Mouse (Mus musculus) intestine, embryonic 15.5 days (tissue): ENCODE data around the gene Cbx7. TPM values are rescaled to one million over a fixed set of nuclear protein-coding genes. Genes with fewer than 3 reads are reported as not detected.

Source experiments
- ATAC-seq: fragments of 200-750 bp; cut with Nextera tagmentation; 2 replicates; pipeline ENCODE4 v1.8.0; 2017; ENCODE audit warnings: moderate TSS enrichment, moderate library complexity
- H3K27ac ChIP-seq: fragments of 300-500 bp; sonication (generic); 2 replicates; pipeline ENCODE4 v1.5.1; 2015; ENCODE audit warnings: mild to moderate bottlenecking, inconsistent platforms
- H3K27me3 ChIP-seq: fragments of 300-500 bp; sonication (generic); replicated peaks from 2 replicates; pipeline ENCODE4 v1.6.1; 2015; ENCODE audit warnings: inconsistent platforms
- H3K36me3 ChIP-seq: fragments of 300-500 bp; sonication (generic); 2 replicates; pipeline ENCODE4 v1.6.1; 2015; ENCODE audit warnings: inconsistent platforms
- H3K4me1 ChIP-seq: fragments of 300-500 bp; sonication (generic); replicated peaks from 2 replicates; pipeline ENCODE4 v1.6.1; 2015; ENCODE audit warnings: inconsistent platforms
- H3K4me2 ChIP-seq: fragments of 300-500 bp; sonication (generic); replicated peaks from 2 replicates; pipeline ENCODE4 v1.6.1; 2015; ENCODE audit warnings: mild to moderate bottlenecking, inconsistent platforms
- H3K4me3 ChIP-seq: fragments of 300-500 bp; sonication (generic); replicated peaks from 2 replicates; pipeline ENCODE4 v1.5.1; 2015; ENCODE audit warnings: inconsistent platforms
- H3K9ac ChIP-seq: fragments of 300-500 bp; sonication (generic); 2 replicates; pipeline ENCODE4 v1.6.1; 2015; ENCODE audit warnings: inconsistent platforms
- H3K9me3 ChIP-seq: fragments of 300-500 bp; sonication (generic); 2 replicates; pipeline ENCODE4 v1.6.1; 2016; ENCODE audit warnings: inconsistent platforms
- WGBS: fragments of 180-500 bp; shearing (Covaris S2); methylation state at CpG from one replicate; pipeline ENCODE4 v1.1.7; 2015; 5-methylcytosine and 5-hydroxymethylcytosine counted together
- polyA plus RNA-seq: library from polyadenylated mRNA; unstranded; fragments of >200 nt; fragmentation: Nextera tagmentation; extraction: Ambion mirVana; gene quantifications from 2 replicates; pipeline ENCODE4 v1.2.1, GENCODE M21; 2015

The Cbx7 gene
- polyA plus RNA-seq, 1 experiment from 2014 or later = 4.6 TPM

DNA sequence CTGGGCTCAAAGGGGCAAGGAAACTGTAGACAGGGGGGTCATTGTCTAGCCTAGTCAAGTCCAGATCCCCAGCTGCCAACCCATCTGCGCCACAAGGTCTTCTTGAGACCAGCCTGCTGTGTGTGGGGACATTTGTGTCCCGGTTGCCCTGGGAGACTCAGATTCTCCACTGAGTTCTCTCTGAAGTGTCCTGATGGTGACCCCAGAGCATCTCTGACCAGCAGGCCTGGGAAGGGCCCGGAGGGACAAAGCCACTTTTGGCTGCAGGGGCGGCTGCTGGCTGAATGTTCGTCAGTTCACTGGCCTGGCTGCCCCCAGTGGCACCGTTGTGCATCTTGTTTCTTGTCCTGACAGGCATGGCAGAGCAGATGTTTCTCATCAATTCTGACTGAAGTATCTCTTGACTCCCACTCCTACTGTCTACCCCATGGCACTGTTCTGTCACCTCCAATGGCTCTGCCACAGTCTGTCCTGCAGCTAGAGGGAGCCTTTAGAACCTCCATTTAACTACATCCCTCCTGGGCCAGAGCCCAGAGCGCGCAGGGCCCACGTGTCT, 9.5 kb downstream of the Cbx7 start:
- H3K36me3 ChIP-seq = no peaks in the 10 kb centered on the region
- no peak overlapping the region for H3K4me2 ChIP-seq
- WGBS = 64% methylated on average over 9 of the region's 9 CpGs
- H3K27ac ChIP-seq = no peak overlapping the region
- H3K4me3 ChIP-seq = no peak overlapping the region
- H3K27me3 ChIP-seq = no peaks in the 10 kb centered on the region
- peak; percentile 51 for ATAC-seq
- H3K9ac ChIP-seq = no peak overlapping the region
- no peaks in the 10 kb centered on the region for H3K9me3 ChIP-seq
- no peaks in the 10 kb centered on the region for H3K4me1 ChIP-seq

DNA sequence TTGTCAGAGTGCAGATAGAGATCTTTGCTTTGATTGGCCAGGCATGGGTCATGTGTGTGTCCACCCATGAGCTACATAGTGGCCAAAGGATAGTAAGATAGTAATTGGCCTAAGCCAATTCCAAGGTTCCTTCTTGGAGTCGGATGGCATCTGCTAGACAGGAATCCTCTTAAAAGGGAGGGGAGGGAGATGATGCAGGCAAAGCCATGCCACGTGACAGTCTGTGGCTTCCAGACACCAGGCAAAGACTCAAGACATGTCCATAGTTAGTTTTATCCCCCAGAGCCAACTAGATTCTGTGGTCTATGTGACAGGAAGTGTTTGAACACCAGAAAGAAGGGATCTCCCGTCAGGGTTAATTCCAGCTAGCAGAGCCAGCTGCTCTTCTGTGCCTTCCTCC, 12.5 kb downstream of the Cbx7 start:
- H3K27me3 ChIP-seq = no peaks in the 10 kb centered on the region
- no peaks in the 10 kb centered on the region for H3K9me3 ChIP-seq
- ATAC-seq = no peak
- H3K4me1 ChIP-seq = no peaks in the 10 kb centered on the region
- H3K4me3 ChIP-seq = no peak overlapping the region
- H3K9ac ChIP-seq = no peak overlapping the region
- no peak overlapping the region for H3K27ac ChIP-seq
- WGBS = 54% methylated on average over 3 of the region's 3 CpGs
- H3K36me3 ChIP-seq = no peaks in the 10 kb centered on the region
- H3K4me2 ChIP-seq = no peak overlapping the region

GRCm38 (mm10) chr15:79956559-79956958, 14.4 kb downstream of the Cbx7 start:
- H3K9ac ChIP-seq = no peak overlapping the region
- 74% methylated on average over 8 of the region's 8 CpGs for WGBS
- H3K9me3 ChIP-seq = no peaks in the 10 kb centered on the region
- no peak overlapping the region for H3K4me2 ChIP-seq
- H3K27me3 ChIP-seq = no peaks in the 10 kb centered on the region
- H3K4me1 ChIP-seq = peaks cover 10% of the 10 kb centered on the region
- H3K27ac ChIP-seq = no peak overlapping the region
- no peak overlapping the region for H3K4me3 ChIP-seq
- no peak for ATAC-seq
- no peaks in the 10 kb centered on the region for H3K36me3 ChIP-seq

DNA sequence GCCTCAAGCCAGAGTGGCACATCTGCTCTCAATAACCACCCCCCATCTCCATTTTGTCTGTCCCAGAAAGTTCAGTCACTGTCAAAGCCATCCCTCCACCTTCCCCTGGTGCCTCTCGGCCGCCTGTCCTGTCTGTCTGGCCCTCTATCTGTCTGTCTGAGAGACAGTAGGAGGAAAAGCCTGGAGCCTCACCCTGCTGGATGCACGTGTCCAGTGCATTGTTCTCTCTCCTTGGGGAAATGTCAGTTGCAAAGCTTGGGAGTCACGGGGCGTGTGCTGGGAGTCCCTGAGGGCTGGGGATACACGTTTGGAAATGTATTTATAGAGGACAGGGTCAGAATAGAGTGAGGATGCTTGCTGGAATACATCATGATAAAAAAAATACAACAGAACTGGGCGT, 17.4 kb downstream of the Cbx7 start:
- H3K9ac ChIP-seq = no peak overlapping the region; the same call in 1 of the 2 replicates
- H3K36me3 ChIP-seq = no peaks in the 10 kb centered on the region
- ATAC-seq = no peak
- no peak overlapping the region for H3K4me3 ChIP-seq
- H3K9me3 ChIP-seq = no peaks in the 10 kb centered on the region
- H3K4me1 ChIP-seq = peaks cover 32% of the 10 kb centered on the region
- no peak overlapping the region for H3K4me2 ChIP-seq
- no peaks in the 10 kb centered on the region for H3K27me3 ChIP-seq
- no peak overlapping the region for H3K27ac ChIP-seq
- WGBS = 68% methylated on average over 7 of the region's 7 CpGs

GRCm38 (mm10) chr15:79952504-79953231, 18.3 kb downstream of the Cbx7 start:
- no peak; the same call in 1 of the 2 replicates for ATAC-seq

DNA sequence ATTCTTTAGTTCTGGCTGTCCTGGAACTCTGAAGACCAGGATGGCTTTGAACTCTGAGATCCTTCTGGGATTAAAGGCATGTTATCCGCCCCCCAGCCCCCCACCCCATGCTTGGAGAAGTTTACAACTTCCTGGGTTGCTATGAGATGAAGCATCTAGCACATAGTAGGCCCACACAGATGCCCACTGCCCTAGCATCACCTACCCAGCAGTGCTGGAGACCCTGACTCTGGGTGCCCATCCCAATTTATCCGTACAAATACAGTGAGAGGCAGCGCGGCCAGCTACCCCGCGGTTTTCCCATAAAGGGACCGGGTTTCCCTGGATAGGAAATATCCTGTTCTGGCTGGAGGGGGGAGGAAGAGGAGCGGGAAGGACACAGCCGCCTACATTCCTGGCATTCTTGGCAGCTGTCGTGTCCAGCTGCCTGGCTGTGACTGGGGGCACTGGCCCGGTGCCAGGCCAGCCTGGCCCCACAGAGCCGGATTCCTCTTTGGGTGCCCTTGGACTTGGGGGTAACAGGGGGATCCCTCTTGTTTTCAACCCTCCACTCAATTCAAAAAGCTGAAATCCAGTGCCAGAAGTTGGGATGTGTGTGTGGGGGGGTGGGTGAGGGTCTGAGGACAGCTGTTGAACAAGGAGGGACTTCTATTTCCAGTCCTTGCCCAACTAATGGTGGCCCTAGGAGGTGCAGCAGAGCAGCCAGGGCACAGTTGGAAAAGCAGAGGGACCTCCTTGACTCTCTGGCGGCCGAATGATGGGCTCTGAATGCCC, 19.0 kb downstream of the Cbx7 start:
- Histone ChIP-seq H3K9me3 (no peaks in the 10 kb centered on the region), H3K4me3 (no peak overlapping the region), H3K9ac (no peak overlapping the region), H3K36me3 (no peaks in the 10 kb centered on the region), H3K27ac (peak overlapping the region; percentile 52), H3K27me3 (no peaks in the 10 kb centered on the region), H3K4me1 (peaks cover 33% of the 10 kb centered on the region), H3K4me2 (no peak overlapping the region; the same call in 1 of the 2 replicates)
- ATAC-seq = peak; percentile 23
- WGBS = 38% methylated on average over 14 of the region's 14 CpGs

More at GRCm38 (mm10) chr15:79952504-79953231, 18.3 kb downstream of the Cbx7 start:
- no peaks in the 10 kb centered on the region for H3K36me3 ChIP-seq
- no peak overlapping the region for H3K4me2 ChIP-seq
- WGBS = 37% methylated on average over 11 of the region's 11 CpGs
- no peaks in the 10 kb centered on the region for H3K27me3 ChIP-seq
- peak overlapping the region; percentile 17; the same call in 1 of the 2 replicates for H3K27ac ChIP-seq
- no peaks in the 10 kb centered on the region for H3K9me3 ChIP-seq
- H3K4me1 ChIP-seq = peaks cover 33% of the 10 kb centered on the region
- H3K4me3 ChIP-seq = no peak overlapping the region
- H3K9ac ChIP-seq = no peak overlapping the region

- no peak overlapping the region for H3K4me3 ChIP-seq
- 0 out of 2 replicates have a peak, but pooled peaks have one; percentile 3 for ATAC-seq
- no peaks in the 10 kb centered on the region for H3K36me3 ChIP-seq
- H3K27ac ChIP-seq = peak overlapping the region; percentile 52
- no peak overlapping the region; the same call in 1 of the 2 replicates for H3K4me2 ChIP-seq
- no peaks in the 10 kb centered on the region for H3K9me3 ChIP-seq
- H3K27me3 ChIP-seq = no peaks in the 10 kb centered on the region
- no peak overlapping the region for H3K9ac ChIP-seq
- peaks cover 36% of the 10 kb centered on the region for H3K4me1 ChIP-seq
- 64% methylated on average over 6 of the region's 6 CpGs for WGBS
These were observed 19.7 kb downstream of the Cbx7 start for GRCm38 (mm10) chr15:79951226-79951625.

- H3K4me3 ChIP-seq = peak overlapping the region; percentile 31
- 4% methylated on average over 23 of the region's 24 CpGs for WGBS
- peak overlapping the region; percentile 44 for H3K9ac ChIP-seq
- ATAC-seq = peak; percentile 69
- peak overlapping the region; percentile 80 for H3K4me2 ChIP-seq
- H3K9me3 ChIP-seq = no peaks in the 10 kb centered on the region
- H3K4me1 ChIP-seq = peaks cover 37% of the 10 kb centered on the region
- no peaks in the 10 kb centered on the region for H3K36me3 ChIP-seq
- H3K27ac ChIP-seq = peak overlapping the region; percentile 52
- no peaks in the 10 kb centered on the region for H3K27me3 ChIP-seq
These were observed 20.5 kb downstream of the Cbx7 start for GRCm38 (mm10) chr15:79950250-79951025.

DNA sequence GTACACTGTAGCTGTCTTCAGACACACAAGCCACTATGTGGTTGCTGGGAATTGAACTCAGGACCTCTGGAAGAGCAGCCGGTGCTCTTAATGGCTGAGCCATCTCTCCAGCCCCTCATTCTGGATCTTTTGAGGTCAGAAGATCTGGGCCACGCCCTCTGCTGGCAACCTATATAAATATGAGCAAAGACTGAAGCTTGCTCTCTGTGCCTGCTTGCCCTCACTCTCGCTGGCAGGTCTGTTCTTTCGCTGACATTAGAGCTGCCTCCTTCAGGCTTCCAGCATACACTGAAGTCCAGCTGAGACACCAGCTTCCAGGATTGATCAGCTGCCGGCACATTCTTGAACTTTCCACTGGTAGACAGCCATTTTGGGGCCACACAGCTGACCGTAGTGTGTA, 23.2 kb downstream of the Cbx7 start:
- Histone ChIP-seq H3K36me3 (no peaks in the 10 kb centered on the region), H3K9me3 (no peaks in the 10 kb centered on the region), H3K27me3 (no peaks in the 10 kb centered on the region), H3K4me3 (no peak overlapping the region), H3K27ac (no peak overlapping the region), H3K4me2 (no peak overlapping the region), H3K4me1 (peaks cover 37% of the 10 kb centered on the region), H3K9ac (no peak overlapping the region)
- ATAC-seq = no peak
- WGBS = 64% methylated on average over 6 of the region's 6 CpGs

DNA sequence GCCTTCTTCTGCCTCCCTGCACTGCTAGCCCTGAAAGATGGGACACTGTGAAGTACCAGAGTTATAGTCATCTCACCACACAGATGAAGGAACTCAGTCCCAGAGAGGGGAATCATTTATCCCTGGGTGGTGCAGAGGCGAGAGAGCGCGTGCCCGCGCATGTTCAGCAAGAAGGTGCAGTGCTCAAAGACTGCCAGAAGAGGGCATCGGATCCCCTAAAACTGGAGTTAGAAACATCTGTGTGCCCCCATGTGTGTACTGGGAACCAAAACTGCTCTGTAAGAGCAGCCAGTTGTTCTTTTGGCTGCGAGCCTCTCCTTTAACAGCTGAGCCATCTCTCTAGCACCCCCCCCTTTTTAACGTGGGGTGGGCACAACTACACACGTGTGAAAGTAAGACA, 24.1 kb downstream of the Cbx7 start:
- no peak overlapping the region for H3K9ac ChIP-seq
- H3K27ac ChIP-seq = no peak overlapping the region
- no peaks in the 10 kb centered on the region for H3K27me3 ChIP-seq
- H3K4me3 ChIP-seq = no peak overlapping the region
- no peak overlapping the region for H3K4me2 ChIP-seq
- H3K36me3 ChIP-seq = no peaks in the 10 kb centered on the region
- ATAC-seq = no peak
- WGBS = 69% methylated on average over 9 of the region's 9 CpGs
- H3K4me1 ChIP-seq = peaks cover 30% of the 10 kb centered on the region
- no peaks in the 10 kb centered on the region for H3K9me3 ChIP-seq

GRCm38 (mm10) chr15:79946022-79946421, 24.9 kb downstream of the Cbx7 start:
- Histone ChIP-seq H3K36me3 (no peaks in the 10 kb centered on the region), H3K27ac (no peak overlapping the region), H3K4me2 (no peak overlapping the region), H3K4me1 (peaks cover 22% of the 10 kb centered on the region), H3K9me3 (no peaks in the 10 kb centered on the region), H3K9ac (no peak overlapping the region), H3K27me3 (no peaks in the 10 kb centered on the region), H3K4me3 (no peak overlapping the region)
- peak; percentile 87 for ATAC-seq
- 10% methylated on average over 4 of the region's 4 CpGs for WGBS

GRCm38 (mm10) chr15:79944948-79945347, 26.0 kb downstream of the Cbx7 start:
- no peaks in the 10 kb centered on the region for H3K36me3 ChIP-seq
- peaks cover 11% of the 10 kb centered on the region for H3K4me1 ChIP-seq
- WGBS = 81% methylated on average over 5 of the region's 5 CpGs
- H3K4me3 ChIP-seq = no peak overlapping the region
- no peak overlapping the region for H3K27ac ChIP-seq
- no peaks in the 10 kb centered on the region for H3K9me3 ChIP-seq
- no peak overlapping the region for H3K4me2 ChIP-seq
- no peak for ATAC-seq
- no peak overlapping the region for H3K9ac ChIP-seq
- no peaks in the 10 kb centered on the region for H3K27me3 ChIP-seq
